Mouse (Mus musculus) forebrain, embryonic 10.5 days (tissue): ENCODE data around the gene Gltpd2. TPM values are rescaled to one million over a fixed set of nuclear protein-coding genes. Genes with fewer than 3 reads are reported as not detected.
A peak's percentile ranks its signal among the peaks of the same experiment; 100 is the strongest.

Experiments used
- DNase-seq: peaks from one replicate; pipeline ENCODE4 v3.0.0-alpha.2; 2017; ENCODE audit warnings: low spot score; ENCODE audit errors: extremely low spot score
- H3K27ac ChIP-seq: fragments of 300-500 bp; sonication (generic); 2 replicates; pipeline ENCODE4 v1.5.1; 2016; ENCODE audit warnings: mild to moderate bottlenecking
- H3K27me3 ChIP-seq: fragments of 300-500 bp; sonication (generic); 2 replicates; pipeline ENCODE4 v1.6.1; 2016; ENCODE audit warnings: mild to moderate bottlenecking; ENCODE audit not compliant: poor library complexity, severe bottlenecking
- H3K36me3 ChIP-seq: fragments of 300-500 bp; sonication (generic); replicated peaks from 2 replicates; pipeline ENCODE4 v1.6.1; 2016; ENCODE audit warnings: mild to moderate bottlenecking, moderate library complexity
- H3K4me1 ChIP-seq: fragments of 300-500 bp; sonication (generic); 2 replicates; pipeline ENCODE4 v1.6.1; 2016
- H3K4me3 ChIP-seq: fragments of 300-500 bp; sonication (generic); 2 replicates; pipeline ENCODE4 v1.5.1; 2016; ENCODE audit warnings: mild to moderate bottlenecking, moderate library complexity
- H3K9me3 ChIP-seq: fragments of 300-500 bp; sonication (generic); 2 replicates; pipeline ENCODE4 v1.6.1; 2016; ENCODE audit warnings: mild to moderate bottlenecking, moderate library complexity
- WGBS: fragments of 180-500 bp; shearing (Covaris S2); methylation state at CpG from one replicate; pipeline ENCODE4 v1.1.7; 2016; 5-methylcytosine and 5-hydroxymethylcytosine counted together
- polyA plus RNA-seq: library from polyadenylated mRNA; unstranded; fragments of >200 nt; fragmentation: Nextera tagmentation; extraction: Ambion mirVana; gene quantifications from 2 replicates; pipeline ENCODE4 v1.2.1, GENCODE M21; 2016

The Gltpd2 gene
- polyA plus RNA-seq, 1 experiment from 2014 or later, result 0.15 TPM

DNA sequence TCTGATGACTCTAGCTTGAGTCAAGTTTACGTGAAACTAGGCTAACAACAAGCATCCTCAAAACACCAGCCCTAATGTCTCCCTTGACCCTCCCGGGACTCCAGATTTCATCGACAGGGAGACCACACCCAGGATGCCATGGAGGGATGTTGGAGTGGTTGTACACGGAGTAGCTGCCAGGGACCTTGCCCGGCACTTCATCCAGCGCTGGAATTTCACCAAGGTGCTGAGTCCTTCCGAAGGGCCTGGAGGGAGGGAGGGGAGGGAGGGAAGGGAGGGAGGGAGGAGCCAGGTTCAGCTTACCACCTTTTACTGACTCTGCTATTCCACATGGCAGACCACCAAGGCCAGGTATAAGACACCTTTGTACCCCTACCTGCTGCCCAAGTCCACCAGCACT is 34.9 kb downstream of the Gltpd2 start:
- no peak for DNase-seq
- H3K27ac ChIP-seq, result 0 out of 2 replicates have a peak overlapping the region, but pooled peaks have one; percentile 11
- 40% methylated on average over 7 of the region's 7 CpGs for WGBS
- H3K27me3 ChIP-seq, result peaks cover 19% of the 10 kb centered on the region
- H3K9me3 ChIP-seq, result no peaks in the 10 kb centered on the region
- no peaks in the 10 kb centered on the region for H3K36me3 ChIP-seq
- H3K4me1 ChIP-seq, result peaks cover 9% of the 10 kb centered on the region
- no peak overlapping the region for H3K4me3 ChIP-seq

DNA sequence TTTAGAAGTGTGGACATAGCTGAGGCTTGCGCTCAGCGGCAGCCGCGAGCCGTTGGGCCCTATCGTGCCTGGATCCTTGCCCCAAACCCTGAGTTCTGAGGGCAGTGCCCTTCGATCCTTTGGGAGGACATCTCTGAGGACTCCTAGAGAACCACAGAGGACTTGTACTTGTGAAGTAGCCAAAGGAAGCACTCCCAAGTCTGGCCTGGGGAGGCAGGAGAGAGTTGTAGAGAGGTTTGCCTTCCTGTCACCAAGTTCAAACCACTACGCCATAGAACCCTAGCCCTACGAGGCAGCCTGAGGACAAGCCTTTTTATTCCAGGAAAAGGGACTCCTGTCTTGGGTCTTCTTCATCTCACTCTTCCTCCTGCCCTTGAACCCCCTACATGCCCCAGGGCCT is 38.5 kb downstream of the Gltpd2 start:
- Histone ChIP-seq H3K4me1 (peaks cover 18% of the 10 kb centered on the region), H3K9me3 (no peaks in the 10 kb centered on the region), H3K27me3 (peaks cover 13% of the 10 kb centered on the region), H3K36me3 (no peaks in the 10 kb centered on the region), H3K27ac (no peak overlapping the region), H3K4me3 (no peak overlapping the region)
- WGBS, result 92% methylated on average over 9 of the region's 9 CpGs
- no peak for DNase-seq

GRCm38 (mm10) chr11:70561937-70562286 is 42.9 kb downstream of the Gltpd2 start:
- no peaks in the 10 kb centered on the region for H3K9me3 ChIP-seq
- no peak for DNase-seq
- H3K4me3 ChIP-seq, result peak overlapping the region; percentile 94
- H3K4me1 ChIP-seq, result peaks cover 46% of the 10 kb centered on the region
- no peaks in the 10 kb centered on the region for H3K27me3 ChIP-seq
- WGBS, result 5% methylated on average over 2 of the region's 2 CpGs
- H3K36me3 ChIP-seq, result peaks cover 4% of the 10 kb centered on the region; the same call in 1 of the 2 replicates
- H3K27ac ChIP-seq, result peak overlapping the region; percentile 96

- Histone ChIP-seq H3K4me1 (peaks cover 46% of the 10 kb centered on the region), H3K9me3 (no peaks in the 10 kb centered on the region)
Observed at GRCm38 (mm10) chr11:70562287-70562994, 43.4 kb downstream of the Gltpd2 start, which contains the start of gene Mink1. Gene Mink1 (plus strand): TSS chr11:70562881.

GRCm38 (mm10) chr11:70562995-70563469 is 44.0 kb downstream of the Gltpd2 start:
- under 1% methylated on average over 31 of the region's 31 CpGs for WGBS
- no peaks in the 10 kb centered on the region for H3K9me3 ChIP-seq
- H3K4me1 ChIP-seq, result peaks cover 46% of the 10 kb centered on the region
- H3K27me3 ChIP-seq, result no peaks in the 10 kb centered on the region
- H3K27ac ChIP-seq, result peak overlapping the region; percentile 96
- H3K36me3 ChIP-seq, result peaks cover 10% of the 10 kb centered on the region
- no peak for DNase-seq
- peak overlapping the region; percentile 94 for H3K4me3 ChIP-seq

More at GRCm38 (mm10) chr11:70562287-70562994, 43.4 kb downstream of the Gltpd2 start, which contains the start of gene Mink1:
- under 1% methylated on average over 56 of the region's 57 CpGs for WGBS
- peaks cover 7% of the 10 kb centered on the region; the same call in 1 of the 2 replicates for H3K36me3 ChIP-seq
- peak within 1 kb of the TSS; percentile 96 for H3K27ac ChIP-seq
- H3K4me3 ChIP-seq, result peak within 1 kb of the TSS; percentile 94
- no peaks in the 10 kb centered on the region for H3K27me3 ChIP-seq
- peak; percentile 87 for DNase-seq

- peak; percentile 58 for DNase-seq
- 4% methylated on average over 25 of the region's 25 CpGs for WGBS
- peaks cover 46% of the 10 kb centered on the region for H3K4me1 ChIP-seq
- H3K4me3 ChIP-seq, result peak overlapping the region; percentile 94
- H3K9me3 ChIP-seq, result no peaks in the 10 kb centered on the region
- H3K36me3 ChIP-seq, result peaks cover 16% of the 10 kb centered on the region
- peak overlapping the region; percentile 96 for H3K27ac ChIP-seq
- H3K27me3 ChIP-seq, result no peaks in the 10 kb centered on the region
Observed at GRCm38 (mm10) chr11:70563470-70564275, 44.7 kb downstream of the Gltpd2 start.

- 0 out of 2 replicates have a peak overlapping the region, but pooled peaks have one; percentile 96 for H3K27ac ChIP-seq
- no peaks in the 10 kb centered on the region for H3K27me3 ChIP-seq
- DNase-seq, result no peak
- H3K36me3 ChIP-seq, result peaks cover 16% of the 10 kb centered on the region
- peak overlapping the region; percentile 94 for H3K4me3 ChIP-seq
- 54% methylated on average over 4 of the region's 4 CpGs for WGBS
- no peaks in the 10 kb centered on the region for H3K9me3 ChIP-seq
- H3K4me1 ChIP-seq, result peaks cover 46% of the 10 kb centered on the region
Observed at GRCm38 (mm10) chr11:70564276-70564873, 45.4 kb downstream of the Gltpd2 start.

DNA sequence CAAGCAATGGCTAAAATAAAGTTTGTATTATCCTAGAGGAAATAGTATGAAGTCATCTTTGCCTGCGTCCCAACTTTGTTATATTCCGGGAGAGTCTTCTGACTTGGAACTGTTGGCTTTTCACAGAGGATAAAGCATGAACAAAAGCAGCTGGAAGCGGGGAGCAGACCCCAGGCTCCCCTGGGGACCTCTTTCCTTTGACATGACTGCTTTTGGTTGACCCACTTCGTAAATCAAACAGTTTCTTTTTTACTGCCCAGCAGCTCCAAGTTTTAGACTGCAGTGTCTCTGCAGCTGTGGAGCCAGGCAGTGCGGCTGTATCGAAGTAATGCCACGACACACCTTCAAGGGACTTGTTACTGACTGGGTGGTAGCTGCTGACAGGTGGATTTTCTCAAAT is 47.6 kb downstream of the Gltpd2 start:
- no peak for DNase-seq
- peaks cover 48% of the 10 kb centered on the region for H3K4me1 ChIP-seq
- H3K27me3 ChIP-seq, result no peaks in the 10 kb centered on the region
- H3K36me3 ChIP-seq, result peaks cover 16% of the 10 kb centered on the region
- WGBS, result 80% methylated on average over 7 of the region's 7 CpGs
- no peak overlapping the region for H3K27ac ChIP-seq
- no peak overlapping the region for H3K4me3 ChIP-seq
- no peaks in the 10 kb centered on the region for H3K9me3 ChIP-seq

Other genes starting within 250 kb of the Gltpd2 start
- gene Alox12e, start 196.6 kb upstream of the Gltpd2 start, polyA plus RNA-seq, result not detected in 2 replicates
- gene Alox15, start 167.2 kb upstream of the Gltpd2 start, polyA plus RNA-seq, result 0.10 and 0.29 TPM in 2 replicates
- gene Pelp1, start 109.2 kb upstream of the Gltpd2 start, polyA plus RNA-seq, result 56.2 and 58.8 TPM in 2 replicates
- 31.4 and 32.9 TPM in 2 replicates for gene Arrb2, start 86.6 kb upstream of the Gltpd2 start, polyA plus RNA-seq
- gene Med11, start 67.3 kb upstream of the Gltpd2 start, polyA plus RNA-seq, result 43.5 and 44.5 TPM in 2 replicates
- 0.14 and 0.38 TPM in 2 replicates for gene Zmynd15, start 59.8 kb upstream of the Gltpd2 start, polyA plus RNA-seq
- gene Cxcl16, start 59.2 kb upstream of the Gltpd2 start, polyA plus RNA-seq, result 0.40 and 0.47 TPM in 2 replicates
- gene Tm4sf5, start 14.0 kb upstream of the Gltpd2 start, polyA plus RNA-seq, result 0.52 and 0.82 TPM in 2 replicates
- 0.22 TPM in 1 of 2 replicates, not detected in the other for gene Vmo1, start 4.6 kb upstream of the Gltpd2 start, polyA plus RNA-seq
- 1,074 and 1,112 TPM in 2 replicates for gene Psmb6, start 6.2 kb downstream of the Gltpd2 start, polyA plus RNA-seq
- not detected in 2 replicates for gene Gm40193, start 13.7 kb downstream of the Gltpd2 start, polyA plus RNA-seq
- gene Pld2, start 20.9 kb downstream of the Gltpd2 start, polyA plus RNA-seq, result 2.7 and 3.1 TPM in 2 replicates
- 12.5 and 12.7 TPM in 2 replicates for gene Mink1, start 43.7 kb downstream of the Gltpd2 start, polyA plus RNA-seq
- gene 4930544D05Rik, start 96.7 kb downstream of the Gltpd2 start, polyA plus RNA-seq, result not detected in 2 replicates
- gene Chrne, start 100.0 kb downstream of the Gltpd2 start, polyA plus RNA-seq, result not detected in 2 replicates
- 0.56 and 1.00 TPM in 2 replicates for gene Gp1ba, start 119.9 kb downstream of the Gltpd2 start, polyA plus RNA-seq
- gene Rnf167, start 128.0 kb downstream of the Gltpd2 start, polyA plus RNA-seq, result 71.3 and 79.9 TPM in 2 replicates
- gene Slc25a11, start 128.3 kb downstream of the Gltpd2 start, polyA plus RNA-seq, result 138 TPM in 2 replicates
- 1,843 and 1,871 TPM in 2 replicates for gene Pfn1, start 135.4 kb downstream of the Gltpd2 start, polyA plus RNA-seq
- 33.4 and 44.7 TPM in 2 replicates for gene Eno3, start 138.0 kb downstream of the Gltpd2 start, polyA plus RNA-seq
- 176 and 181 TPM in 2 replicates for gene Spag7, start 150.2 kb downstream of the Gltpd2 start, polyA plus RNA-seq
- 7.4 and 9.1 TPM in 2 replicates for gene Camta2, start 168.9 kb downstream of the Gltpd2 start, polyA plus RNA-seq
- 0.63 and 1.1 TPM in 2 replicates for gene Inca1, start 181.0 kb downstream of the Gltpd2 start, polyA plus RNA-seq
- 1.5 and 1.8 TPM in 2 replicates for gene Kif1c, start 181.4 kb downstream of the Gltpd2 start, polyA plus RNA-seq
- gene Zfp3, start 245.0 kb downstream of the Gltpd2 start, polyA plus RNA-seq, result 7.4 and 7.5 TPM in 2 replicates